Mouse (Mus musculus) ES-E14 (cell line): ENCODE measurements at regions not wholly inside any gene's neighbourhood (a gene's known extent, or its start where the extent isn't known, plus 50 kb on each side); places are given as distances from the start of the nearest gene placed in this dataset.

ENCODE experiments used
- DNase-seq: peaks from one replicate; pipeline ENCODE4 v3.0.0-alpha.2; 2013; ENCODE audit warnings: low read depth, low spot score
- H3K27ac ChIP-seq: 2 replicates; pipeline ENCODE4 v1.5.1; 2012; ENCODE audit warnings: low read depth, mild to moderate bottlenecking, low read length, moderate library complexity, mixed read lengths; ENCODE audit not compliant: poor library complexity, insufficient read depth, severe bottlenecking
- H3K36me3 ChIP-seq: 2 replicates; pipeline ENCODE4 v1.6.1; 2012; ENCODE audit warnings: mild to moderate bottlenecking, low read length, moderate library complexity, mixed read lengths; ENCODE audit not compliant: control insufficient read depth, poor library complexity, insufficient read depth, severe bottlenecking
- H3K4me1 ChIP-seq, 2 experiments: fragments of 150-350 bp in 1 of 2; sonication (generic) in 1 of 2; 2 replicates each; pipeline ENCODE4 v1.6.1; 2012; ENCODE audit warnings: low read length in 2 of 2, mild to moderate bottlenecking in 1 of 2, mixed read lengths in 1 of 2; ENCODE audit not compliant: control insufficient read depth in 2 of 2, insufficient read depth in 2 of 2, poor library complexity in 1 of 2
- H3K4me3 ChIP-seq, 2 experiments: fragments of 150-350 bp in 1 of 2; sonication (generic) in 1 of 2; 2 replicates each; pipeline ENCODE4 v1.5.1; 2012; ENCODE audit warnings: low read length in 2 of 2, low read depth in 1 of 2, mild to moderate bottlenecking in 1 of 2, mixed read lengths in 1 of 2; ENCODE audit not compliant: insufficient read depth in 1 of 2, poor library complexity in 1 of 2, severe bottlenecking in 1 of 2
- H3K9ac ChIP-seq: 2 replicates; pipeline ENCODE4 v1.6.1; 2012; ENCODE audit warnings: low read depth, mild to moderate bottlenecking, low read length, mixed read lengths; ENCODE audit not compliant: poor library complexity, insufficient read depth, severe bottlenecking
- H3K9me3 ChIP-seq: fragments of 150-350 bp; sonication (generic); 2 replicates; pipeline ENCODE4 v1.6.1; 2012; ENCODE audit warnings: low read depth, mild to moderate bottlenecking, low read length; ENCODE audit not compliant: control insufficient read depth, insufficient read depth
- CHD2 ChIP-seq: IDR thresholded peaks from 2 replicates; pipeline ENCODE4 v1.6.1; 2014; ENCODE audit warnings: mild to moderate bottlenecking, low read depth, low read length, inconsistent platforms
- HCFC1 ChIP-seq: IDR thresholded peaks from 2 replicates; pipeline ENCODE4 v1.6.1; 2012; ENCODE audit warnings: low read length, inconsistent platforms, borderline replicate concordance; ENCODE audit not compliant: insufficient read depth
- MAFK ChIP-seq: IDR thresholded peaks from 2 replicates; pipeline ENCODE4 v1.6.1; 2014; ENCODE audit warnings: mild to moderate bottlenecking, low read depth, low read length, inconsistent platforms; ENCODE audit not compliant: insufficient read depth
- ZC3H11A ChIP-seq: IDR thresholded peaks from 2 replicates; pipeline ENCODE4 v1.6.1; 2012; ENCODE audit warnings: low read depth, mild to moderate bottlenecking, inconsistent platforms, low read length, borderline replicate concordance
- ZNF384 ChIP-seq: IDR thresholded peaks from 2 replicates; pipeline ENCODE4 v1.6.1; 2012; ENCODE audit warnings: low read depth, low read length, inconsistent platforms
- in situ Hi-C, 2 experiments: fragments of 600-800 bp; cut with MboI; formaldehyde crosslinking; loops; one replicate each; pipeline ENCODE4 v1.15.1; 2025; ENCODE audit warnings: low sequenced_read_pairs in 2 of 2, inconsistent platforms in 1 of 2; ENCODE audit not compliant: unreplicated experiment in 2 of 2

DNA sequence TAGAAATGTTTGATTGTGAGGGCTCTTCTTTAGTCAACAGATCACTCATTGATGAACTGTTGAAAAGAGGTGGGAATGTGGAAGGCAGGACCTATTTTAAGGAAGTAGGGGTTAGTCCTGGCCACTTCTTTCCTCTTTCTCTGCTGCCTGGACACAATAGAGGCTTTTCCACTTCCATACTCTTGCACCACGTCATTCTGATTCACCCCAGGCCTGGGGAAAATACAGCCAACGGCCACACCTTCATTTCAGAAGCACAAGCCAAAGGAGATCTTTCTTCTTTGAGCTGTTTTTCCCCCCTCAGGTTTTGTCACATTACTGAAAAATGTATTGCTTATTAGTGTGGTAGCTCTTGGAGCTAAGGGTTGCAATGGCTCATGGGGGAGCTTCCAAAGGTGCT, 237.9 kb upstream of the Dcn start:
- TF ChIP-seq CHD2: no peak
- TF ChIP-seq ZNF384: no peak
- TF ChIP-seq ZC3H11A: no peak
- no peaks in the 10 kb centered on the region for H3K9me3 ChIP-seq
- no peak overlapping the region for H3K9ac ChIP-seq
- H3K36me3 ChIP-seq: no peaks in the 10 kb centered on the region
- no peak for DNase-seq
- no peak overlapping the region for H3K4me3 ChIP-seq
- H3K27ac ChIP-seq: no peak overlapping the region
- in situ Hi-C loops: no loop called here
- no peaks in the 10 kb centered on the region for H3K4me1 ChIP-seq

DNA sequence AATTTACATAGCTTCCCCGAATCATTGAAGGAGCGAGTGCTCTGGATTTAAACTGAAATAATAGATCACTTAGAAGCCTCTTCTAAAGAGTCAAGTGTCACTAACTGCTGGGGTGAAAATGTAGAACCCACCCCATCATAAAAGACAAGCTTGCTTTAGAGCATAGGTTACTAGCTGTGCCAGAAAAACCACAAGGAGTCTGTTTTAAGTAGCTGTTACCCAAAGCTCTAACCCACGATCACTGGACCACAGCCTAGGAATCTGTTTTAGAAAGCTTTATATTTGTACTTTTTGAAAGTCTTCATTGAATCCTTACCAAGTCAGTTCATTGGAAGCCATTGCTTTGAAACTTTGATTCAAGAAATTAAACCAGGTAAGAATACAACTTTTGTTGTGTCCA, 233.7 kb upstream of the Dcn start:
- Histone ChIP-seq H3K4me3 (no peak overlapping the region), H3K9ac (no peak overlapping the region), H3K9me3 (no peaks in the 10 kb centered on the region), H3K27ac (no peak overlapping the region), H3K4me1 (no peaks in the 10 kb centered on the region), H3K36me3 (no peaks in the 10 kb centered on the region)
- TF ChIP-seq ZC3H11A (no peak), MAFK (no peak), HCFC1 (no peak), ZNF384 (no peak), CHD2 (no peak)
- in situ Hi-C loops: no loop called here
- DNase-seq: no peak

DNA sequence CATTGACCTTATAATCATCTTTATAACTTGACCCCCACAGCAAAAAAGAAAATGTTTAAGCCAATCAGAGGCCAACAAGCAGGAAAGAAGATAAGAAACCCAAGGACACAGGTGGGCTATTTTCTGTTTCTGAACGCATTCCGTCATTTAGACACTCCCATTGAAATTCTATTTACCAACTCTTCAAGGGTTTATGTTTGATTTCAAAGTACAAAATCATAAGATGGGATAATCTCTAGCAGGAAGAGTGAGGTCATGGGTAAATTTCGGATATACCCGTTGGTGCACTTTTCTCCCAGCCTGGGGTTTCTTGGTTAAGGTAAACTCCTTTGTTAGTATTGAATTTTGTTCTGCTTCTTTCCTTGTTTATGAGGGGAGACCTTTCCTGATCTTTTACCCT, 230.9 kb upstream of the Dcn start:
- Histone ChIP-seq H3K27ac (no peak overlapping the region), H3K4me3 (no peak overlapping the region), H3K4me1 (no peaks in the 10 kb centered on the region), H3K9me3 (no peaks in the 10 kb centered on the region), H3K9ac (no peak overlapping the region), H3K36me3 (no peaks in the 10 kb centered on the region)
- in situ Hi-C loops: no loop called here
- DNase-seq: no peak
- no peak for TF ChIP-seq ZC3H11A
- no peak for TF ChIP-seq HCFC1
- no peak for TF ChIP-seq CHD2
- no peak for TF ChIP-seq MAFK
- TF ChIP-seq ZNF384: no peak

DNA sequence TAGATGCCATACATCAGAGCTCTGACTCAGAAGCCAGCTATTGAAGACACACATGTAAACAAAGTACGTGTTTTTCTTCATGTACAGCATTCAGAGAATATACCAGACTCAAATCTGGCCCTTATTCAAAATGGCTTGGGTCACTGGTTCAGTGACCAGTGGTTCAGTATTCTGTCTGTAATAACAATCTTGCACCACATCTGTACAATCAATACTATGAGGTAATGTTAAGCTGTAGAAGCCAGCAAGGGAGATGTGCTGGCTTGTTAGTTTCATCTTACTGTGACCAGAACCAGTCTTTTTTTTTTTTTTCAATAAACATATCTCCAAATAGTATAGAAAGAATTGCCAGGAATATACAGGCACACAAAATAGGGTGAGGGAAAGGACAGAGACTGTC, 229.6 kb upstream of the Dcn start:
- H3K9ac ChIP-seq: no peak overlapping the region
- no peaks in the 10 kb centered on the region for H3K36me3 ChIP-seq
- no peak for TF ChIP-seq CHD2
- no peak for TF ChIP-seq MAFK
- H3K4me1 ChIP-seq: no peaks in the 10 kb centered on the region
- H3K9me3 ChIP-seq: no peaks in the 10 kb centered on the region
- no peak overlapping the region for H3K4me3 ChIP-seq
- no peak for DNase-seq
- H3K27ac ChIP-seq: no peak overlapping the region
- in situ Hi-C loops: no loop called here

DNA sequence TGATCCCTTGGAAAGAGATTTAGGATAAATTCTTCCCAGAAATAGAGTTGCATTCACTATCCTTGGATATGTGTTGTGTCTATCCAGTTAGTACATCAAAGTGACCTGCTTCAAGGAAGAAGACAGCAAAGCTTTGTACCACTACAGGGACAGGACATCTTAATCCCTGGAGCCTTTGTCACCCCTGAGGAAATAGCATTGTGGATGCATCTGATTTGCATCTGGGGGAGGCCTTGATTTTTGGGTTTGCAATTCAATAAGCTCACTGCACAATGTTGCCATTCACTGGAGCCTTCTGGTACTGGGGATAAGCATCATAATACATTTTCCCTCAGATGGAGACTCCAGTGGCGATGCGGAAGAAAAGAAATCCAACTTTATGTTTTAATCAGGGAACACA, 229.2 kb upstream of the Dcn start:
- in situ Hi-C loops: no loop called here
- no peak for DNase-seq
- H3K4me3 ChIP-seq: no peak overlapping the region
- no peaks in the 10 kb centered on the region for H3K36me3 ChIP-seq
- H3K9ac ChIP-seq: no peak overlapping the region
- TF ChIP-seq CHD2 (no peak), MAFK (no peak), HCFC1 (no peak), ZC3H11A (no peak), ZNF384 (no peak)
- no peaks in the 10 kb centered on the region for H3K9me3 ChIP-seq
- H3K27ac ChIP-seq: no peak overlapping the region
- H3K4me1 ChIP-seq: no peaks in the 10 kb centered on the region
